Mouse (Mus musculus): ENCODE results near the gene Hist1h4c.
"Not testable (repeated sequence)": the region's sequence is repeated elsewhere in the genome, so short reads cannot be mapped to it uniquely, and the experiment has no call there.

The Hist1h4c gene

GRCm38 (mm10) chr13:23696061-23696474 lies 2.2 kb downstream of the Hist1h4c start:
- peak; percentile 30 for DNase-seq (ENCODE audit: extremely low spot score)

- no peak for DNase-seq (ENCODE audit: extremely low spot score)
Measured at GRCm38 (mm10) chr13:23695514-23695913, 2.7 kb downstream of the Hist1h4c start, which contains the start of gene Hist1h1t. Gene Hist1h1t (plus strand): TSS chr13:23695814.

GRCm38 (mm10) chr13:23694956-23695355 lies 3.3 kb downstream of the Hist1h4c start:
- no peak for DNase-seq (ENCODE audit: extremely low spot score)

GRCm38 (mm10) chr13:23693856-23694440 lies 4.3 kb downstream of the Hist1h4c start:
- DNase-seq (ENCODE audit: extremely low spot score) = no peak

GRCm38 (mm10) chr13:23689459-23689858 lies 8.8 kb downstream of the Hist1h4c start:
- no peak for DNase-seq (ENCODE audit: extremely low spot score)

GRCm38 (mm10) chr13:23688956-23689355 lies 9.3 kb downstream of the Hist1h4c start:
- DNase-seq (ENCODE audit: extremely low spot score) = no peak

- no peak for DNase-seq (ENCODE audit: extremely low spot score)
Measured at GRCm38 (mm10) chr13:23687907-23688306, 10.3 kb downstream of the Hist1h4c start.

GRCm38 (mm10) chr13:23687181-23687580 lies 11.1 kb downstream of the Hist1h4c start:
- DNase-seq (ENCODE audit: extremely low spot score) = no peak

- DNase-seq (ENCODE audit: extremely low spot score) = peak; percentile 27
Measured at GRCm38 (mm10) chr13:23685966-23686365, 12.3 kb downstream of the Hist1h4c start.

GRCm38 (mm10) chr13:23685121-23685861 lies 13.0 kb downstream of the Hist1h4c start:
- peak; percentile 78 for DNase-seq (ENCODE audit: extremely low spot score)

GRCm38 (mm10) chr13:23684295-23684945 lies 13.8 kb downstream of the Hist1h4c start:
- not testable (repeated sequence) for DNase-seq (ENCODE audit: extremely low spot score)

GRCm38 (mm10) chr13:23683755-23684281 lies 14.4 kb downstream of the Hist1h4c start, which contains the start of the genes Hist1h2ac and Hist1h2bc:
Gene Hist1h2ac (minus strand): TSS chr13:23683948.
Gene Hist1h2bc (plus strand): TSS chr13:23684199.
- DNase-seq (ENCODE audit: extremely low spot score) = peak; percentile 92

- DNase-seq (ENCODE audit: extremely low spot score) = peak; percentile 65
Measured at GRCm38 (mm10) chr13:23682947-23683754, 15.1 kb downstream of the Hist1h4c start.

GRCm38 (mm10) chr13:23682623-23682946 lies 15.7 kb downstream of the Hist1h4c start:
- peak; percentile 64 for DNase-seq (ENCODE audit: extremely low spot score)

- peak; percentile 27 for DNase-seq (ENCODE audit: extremely low spot score)
Measured at GRCm38 (mm10) chr13:23681990-23682582, 16.2 kb downstream of the Hist1h4c start.

GRCm38 (mm10) chr13:23662536-23662935 lies 35.7 kb downstream of the Hist1h4c start:
- no peak for DNase-seq (ENCODE audit: extremely low spot score)

- DNase-seq (ENCODE audit: extremely low spot score) = no peak
Measured at GRCm38 (mm10) chr13:23659636-23660366, 38.5 kb downstream of the Hist1h4c start.

All from embryo, embryonic 9.5 days (tissue).